Comparison of ENCODE assay signal across 12 mouse cellular contexts in genomic region chr8:127266777-127267176, GRCm38 (mm10).
"Had no signal": no experiment of that assay in that cellular context is flagged by ENCODE, and none has a peak within 500 bp of the region (broad histone marks: within the 10 kb centered on the region; RNA-seq: fewer than 3 reads in every experiment).

No protein-coding gene starts in this region.

- H3K4me2 ChIP-seq: limb, embryonic 13.5 days had no signal

- H3K36me3 ChIP-seq: limb, embryonic 13.5 days had no signal

- H3K27me3 ChIP-seq: limb, embryonic 13.5 days had no signal

- H3K9ac ChIP-seq: limb, embryonic 13.5 days; liver, embryonic 14.5 days had no signal

- H3K27ac ChIP-seq: layer of hippocampus, adult 2 months; limb, embryonic 13.5 days; liver, embryonic 14.5 days had no signal

- DNase-seq: kidney, adult 18-20 months; kidney, postnatal 10 days; kidney, postnatal 4 days; left cerebral cortex, postnatal 4 days; lung, adult 18-20 months; right cerebral cortex, adult 18-20 months; right cerebral cortex, postnatal 25 days; thymus, postnatal 36 days had no signal

- H3K9me3 ChIP-seq: limb, embryonic 13.5 days had no signal

- H3K4me3 ChIP-seq: layer of hippocampus, adult 2 months; limb, embryonic 13.5 days; myocyte had no signal
